Mouse (Mus musculus): ENCODE results near the gene H2al2a. TPM values are rescaled to one million over a fixed set of nuclear protein-coding genes. Genes with fewer than 3 reads are reported as not detected.

Gene H2al2a
- polyA plus RNA-seq, 1 experiment from 2014 or later: not detected

GRCm38 (mm10) chr2:18026116-18026947, 29.6 kb upstream of the H2al2a start:
- 0 out of 2 replicates have a peak, but pooled peaks have one; percentile 8 for ATAC-seq (ENCODE audit: insufficient number of reproducible peaks, insufficient read depth, low FRiP score, low read depth)
- Histone ChIP-seq H3K9me3 (ENCODE audit: control insufficient read depth, low read length) (no peaks in the 10 kb centered on the region), H3K9ac (ENCODE audit: low read length) (peak overlapping the region; percentile 96), H3K36me3 (ENCODE audit: control insufficient read depth, insufficient read depth, low read length) (no peaks in the 10 kb centered on the region), H3K27ac (replicated peaks in 1 of 2; ENCODE audit: control insufficient read depth in 1 of 2, insufficient read depth in 1 of 2, low read depth in 2 of 2, low read length in 2 of 2) (peak overlapping the region in 1 of 2 experiments; percentile 65; a peak in 2 of 4 replicates), H3K4me3 (ENCODE audit: control insufficient read depth in 1 of 2, insufficient read depth in 1 of 2, low read depth in 1 of 2, low read length in 2 of 2) (peak overlapping the region; percentile 50 to 76), H3K27me3 (ENCODE audit: control insufficient read depth, insufficient read depth, low read length) (no peaks in the 10 kb centered on the region), H3K4me1 (ENCODE audit: control insufficient read depth in 2 of 2, insufficient read depth in 2 of 2, low read length in 2 of 2) (peaks cover 3 to 5% of the 10 kb centered on the region in 2 experiments; a peak in 3 of 4 replicates), H3K4me2 (ENCODE audit: low read length) (peak overlapping the region; percentile 96)
- under 1% methylated on average over 44 of the region's 44 CpGs for WGBS

- no peak for ATAC-seq (ENCODE audit: insufficient number of reproducible peaks, insufficient read depth, low FRiP score, low read depth)
- peak overlapping the region; percentile 50 to 76 for H3K4me3 ChIP-seq (ENCODE audit: control insufficient read depth in 1 of 2, insufficient read depth in 1 of 2, low read depth in 1 of 2, low read length in 2 of 2)
- no peaks in the 10 kb centered on the region for H3K9me3 ChIP-seq (ENCODE audit: control insufficient read depth, low read length)
- WGBS: under 1% methylated on average over 14 of the region's 14 CpGs
- peak overlapping the region in 1 of 2 experiments; percentile 65; a peak in 1 of 4 replicates for H3K27ac ChIP-seq (replicated peaks in 1 of 2; ENCODE audit: control insufficient read depth in 1 of 2, insufficient read depth in 1 of 2, low read depth in 2 of 2, low read length in 2 of 2)
- peaks cover 0 to 2% of the 10 kb centered on the region in 2 experiments; a peak in 2 of 4 replicates for H3K4me1 ChIP-seq (ENCODE audit: control insufficient read depth in 2 of 2, insufficient read depth in 2 of 2, low read length in 2 of 2)
- H3K4me2 ChIP-seq (ENCODE audit: low read length): peak overlapping the region; percentile 96
- no peaks in the 10 kb centered on the region for H3K27me3 ChIP-seq (ENCODE audit: control insufficient read depth, insufficient read depth, low read length)
- peak overlapping the region; percentile 96 for H3K9ac ChIP-seq (ENCODE audit: low read length)
- H3K36me3 ChIP-seq (ENCODE audit: control insufficient read depth, insufficient read depth, low read length): no peaks in the 10 kb centered on the region
Observed at GRCm38 (mm10) chr2:18025781-18026115, 29.0 kb upstream of the H2al2a start.

GRCm38 (mm10) chr2:18025116-18025515, 28.4 kb upstream of the H2al2a start:
- Histone ChIP-seq H3K9me3 (ENCODE audit: control insufficient read depth, low read length) (no peaks in the 10 kb centered on the region), H3K27me3 (ENCODE audit: control insufficient read depth, insufficient read depth, low read length) (no peaks in the 10 kb centered on the region), H3K9ac (ENCODE audit: low read length) (0 out of 2 replicates have a peak overlapping the region, but pooled peaks have one; percentile 96), H3K36me3 (ENCODE audit: control insufficient read depth, insufficient read depth, low read length) (no peaks in the 10 kb centered on the region), H3K27ac (replicated peaks in 1 of 2; ENCODE audit: control insufficient read depth in 1 of 2, insufficient read depth in 1 of 2, low read depth in 2 of 2, low read length in 2 of 2) (no peak overlapping the region), H3K4me3 (ENCODE audit: control insufficient read depth in 1 of 2, insufficient read depth in 1 of 2, low read depth in 1 of 2, low read length in 2 of 2) (peak overlapping the region in 1 of 2 experiments; percentile 76; a peak in 2 of 4 replicates), H3K4me1 (ENCODE audit: control insufficient read depth in 2 of 2, insufficient read depth in 2 of 2, low read length in 2 of 2) (peaks cover 0 to 2% of the 10 kb centered on the region in 2 experiments; a peak in 2 of 4 replicates), H3K4me2 (ENCODE audit: low read length) (peak overlapping the region; percentile 96)
- WGBS: 57% methylated on average over 5 of the region's 5 CpGs
- ATAC-seq (ENCODE audit: insufficient number of reproducible peaks, insufficient read depth, low FRiP score, low read depth): no peak

GRCm38 (mm10) chr2:18022886-18023285, 26.1 kb upstream of the H2al2a start:
- WGBS: 52% methylated on average over 1 of the region's 1 CpGs
- H3K9ac ChIP-seq (ENCODE audit: low read length): no peak overlapping the region

GRCm38 (mm10) chr2:18019122-18019521, 22.4 kb upstream of the H2al2a start:
- no peaks in the 10 kb centered on the region for H3K36me3 ChIP-seq (ENCODE audit: control insufficient read depth, insufficient read depth, low read length)
- no peaks in the 10 kb centered on the region for H3K4me1 ChIP-seq (ENCODE audit: control insufficient read depth in 2 of 2, insufficient read depth in 2 of 2, low read length in 2 of 2)
- 68% methylated on average over 1 of the region's 1 CpGs for WGBS
- no peak overlapping the region for H3K27ac ChIP-seq (replicated peaks in 1 of 2; ENCODE audit: control insufficient read depth in 1 of 2, insufficient read depth in 1 of 2, low read depth in 2 of 2, low read length in 2 of 2)
- no peak overlapping the region for H3K4me2 ChIP-seq (ENCODE audit: low read length)
- H3K27me3 ChIP-seq (ENCODE audit: control insufficient read depth, insufficient read depth, low read length): no peaks in the 10 kb centered on the region
- H3K9ac ChIP-seq (ENCODE audit: low read length): no peak overlapping the region
- 0 out of 2 replicates have a peak, but pooled peaks cover 3% of the 10 kb centered on the region for H3K9me3 ChIP-seq (ENCODE audit: control insufficient read depth, low read length)
- no peak for ATAC-seq (ENCODE audit: insufficient number of reproducible peaks, insufficient read depth, low FRiP score, low read depth)
- no peak overlapping the region for H3K4me3 ChIP-seq (ENCODE audit: control insufficient read depth in 1 of 2, insufficient read depth in 1 of 2, low read depth in 1 of 2, low read length in 2 of 2)

More at GRCm38 (mm10) chr2:18022886-18023285, 26.1 kb upstream of the H2al2a start:
- H3K4me3 ChIP-seq (ENCODE audit: control insufficient read depth in 1 of 2, insufficient read depth in 1 of 2, low read depth in 1 of 2, low read length in 2 of 2): no peak overlapping the region
- H3K36me3 ChIP-seq (ENCODE audit: control insufficient read depth, insufficient read depth, low read length): no peaks in the 10 kb centered on the region
- ATAC-seq (ENCODE audit: insufficient number of reproducible peaks, insufficient read depth, low FRiP score, low read depth): no peak
- no peaks in the 10 kb centered on the region for H3K9me3 ChIP-seq (ENCODE audit: control insufficient read depth, low read length)
- H3K4me1 ChIP-seq (ENCODE audit: control insufficient read depth in 2 of 2, insufficient read depth in 2 of 2, low read length in 2 of 2): peaks cover 0 to 2% of the 10 kb centered on the region in 2 experiments; a peak in 2 of 4 replicates
- no peak overlapping the region for H3K4me2 ChIP-seq (ENCODE audit: low read length)
- H3K27ac ChIP-seq (replicated peaks in 1 of 2; ENCODE audit: control insufficient read depth in 1 of 2, insufficient read depth in 1 of 2, low read depth in 2 of 2, low read length in 2 of 2): no peak overlapping the region
- H3K27me3 ChIP-seq (ENCODE audit: control insufficient read depth, insufficient read depth, low read length): no peaks in the 10 kb centered on the region

GRCm38 (mm10) chr2:18017321-18017720, 20.6 kb upstream of the H2al2a start:
- Histone ChIP-seq H3K27ac (replicated peaks in 1 of 2; ENCODE audit: control insufficient read depth in 1 of 2, insufficient read depth in 1 of 2, low read depth in 2 of 2, low read length in 2 of 2) (no peak overlapping the region), H3K27me3 (ENCODE audit: control insufficient read depth, insufficient read depth, low read length) (no peaks in the 10 kb centered on the region)

GRCm38 (mm10) chr2:18016639-18017038, 19.9 kb upstream of the H2al2a start:
- 0 out of 2 replicates have a peak, but pooled peaks cover 3% of the 10 kb centered on the region for H3K9me3 ChIP-seq (ENCODE audit: control insufficient read depth, low read length)
- H3K9ac ChIP-seq (ENCODE audit: low read length): no peak overlapping the region
- H3K4me2 ChIP-seq (ENCODE audit: low read length): no peak overlapping the region
- H3K27me3 ChIP-seq (ENCODE audit: control insufficient read depth, insufficient read depth, low read length): no peaks in the 10 kb centered on the region
- H3K4me1 ChIP-seq (ENCODE audit: control insufficient read depth in 2 of 2, insufficient read depth in 2 of 2, low read length in 2 of 2): no peaks in the 10 kb centered on the region
- no peak overlapping the region for H3K27ac ChIP-seq (replicated peaks in 1 of 2; ENCODE audit: control insufficient read depth in 1 of 2, insufficient read depth in 1 of 2, low read depth in 2 of 2, low read length in 2 of 2)
- ATAC-seq (ENCODE audit: insufficient number of reproducible peaks, insufficient read depth, low FRiP score, low read depth): no peak
- H3K36me3 ChIP-seq (ENCODE audit: control insufficient read depth, insufficient read depth, low read length): no peaks in the 10 kb centered on the region
- H3K4me3 ChIP-seq (ENCODE audit: control insufficient read depth in 1 of 2, insufficient read depth in 1 of 2, low read depth in 1 of 2, low read length in 2 of 2): no peak overlapping the region
- WGBS: 79% methylated on average over 1 of the region's 1 CpGs

More at GRCm38 (mm10) chr2:18017321-18017720, 20.6 kb upstream of the H2al2a start:
- WGBS: 93% methylated on average over 6 of the region's 6 CpGs
- Histone ChIP-seq H3K4me3 (ENCODE audit: control insufficient read depth in 1 of 2, insufficient read depth in 1 of 2, low read depth in 1 of 2, low read length in 2 of 2) (no peak overlapping the region), H3K36me3 (ENCODE audit: control insufficient read depth, insufficient read depth, low read length) (no peaks in the 10 kb centered on the region), H3K4me2 (ENCODE audit: low read length) (no peak overlapping the region), H3K9me3 (ENCODE audit: control insufficient read depth, low read length) (0 out of 2 replicates have a peak, but pooled peaks cover 3% of the 10 kb centered on the region), H3K9ac (ENCODE audit: low read length) (no peak overlapping the region), H3K4me1 (ENCODE audit: control insufficient read depth in 2 of 2, insufficient read depth in 2 of 2, low read length in 2 of 2) (no peaks in the 10 kb centered on the region)
- no peak for ATAC-seq (ENCODE audit: insufficient number of reproducible peaks, insufficient read depth, low FRiP score, low read depth)
